Mouse (Mus musculus): ENCODE data around the gene Slc25a36. TPM values are rescaled to one million over a fixed set of nuclear protein-coding genes. Genes with fewer than 3 reads are reported as not detected.

Gene Slc25a36
- polyA plus RNA-seq, 1 experiment from 2014 or later: 69.3 TPM

DNA sequence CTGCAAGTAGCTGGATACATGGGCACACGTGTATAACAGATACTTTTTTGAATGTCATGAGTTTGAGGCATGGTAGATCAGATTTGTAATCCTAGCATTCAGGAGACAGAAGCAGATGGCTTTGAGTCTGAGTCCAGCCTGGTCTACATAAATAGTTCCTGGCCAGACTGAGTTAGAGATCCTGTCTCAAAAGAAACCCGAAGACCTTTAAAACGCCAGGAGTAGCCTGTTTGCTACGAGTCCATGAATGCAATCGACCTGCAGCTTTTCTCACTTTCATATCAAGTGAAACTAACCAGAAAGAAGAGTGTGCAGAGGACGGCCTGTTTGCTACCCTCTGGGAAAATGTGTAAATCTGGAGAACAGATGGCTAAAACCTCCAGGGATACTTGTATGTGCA lies 43.2 kb downstream of the Slc25a36 start:
- Histone ChIP-seq H3K36me3 (ENCODE audit: control insufficient read depth, insufficient read depth, low read length) (no peaks in the 10 kb centered on the region), H3K9me3 (replicated peaks; ENCODE audit: control insufficient read depth, low read length, poor library complexity, severe bottlenecking) (no peaks in the 10 kb centered on the region)
- WGBS: 79% methylated on average over 6 of the region's 6 CpGs

DNA sequence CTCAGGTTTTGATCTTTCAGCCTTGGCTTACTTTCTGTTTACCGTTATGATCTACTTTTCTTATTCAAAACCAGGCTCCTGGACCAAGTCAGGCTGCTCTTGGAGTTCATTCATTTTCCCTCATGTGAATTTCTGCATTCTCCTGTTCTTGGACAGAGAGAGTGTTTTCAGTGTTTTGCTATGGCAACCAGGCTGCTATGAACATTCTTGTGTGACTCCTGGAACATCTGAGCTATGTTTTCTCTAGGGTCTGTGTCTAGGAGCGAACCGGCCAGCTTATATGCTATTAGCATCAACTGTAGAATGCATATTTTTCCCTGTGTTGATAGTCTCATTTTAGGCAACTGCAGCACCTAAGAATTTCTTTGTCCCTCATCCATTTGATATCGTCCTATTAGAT lies 45.1 kb downstream of the Slc25a36 start:
- no peak overlapping the region for H3K9ac ChIP-seq (ENCODE audit: low read depth, low read length)
- peaks cover 4% of the 10 kb centered on the region; the same call in 1 of the 2 replicates for H3K4me1 ChIP-seq (ENCODE audit: control insufficient read depth, insufficient read depth, low read length)
- no peak for ATAC-seq
- H3K9me3 ChIP-seq (replicated peaks; ENCODE audit: control insufficient read depth, low read length, poor library complexity, severe bottlenecking): no peaks in the 10 kb centered on the region
- WGBS: 55% methylated on average over 4 of the region's 4 CpGs
- no peaks in the 10 kb centered on the region for H3K27me3 ChIP-seq (ENCODE audit: control insufficient read depth, insufficient read depth, low read depth, low read length)
- H3K4me3 ChIP-seq (ENCODE audit: low read depth, low read length): no peak overlapping the region
- H3K36me3 ChIP-seq (ENCODE audit: control insufficient read depth, insufficient read depth, low read length): no peaks in the 10 kb centered on the region
- H3K4me2 ChIP-seq (ENCODE audit: low read length): no peak overlapping the region
- no peak overlapping the region for H3K27ac ChIP-seq (ENCODE audit: low read length)

More for the DNA sequence above, 43.2 kb downstream of the Slc25a36 start:
- Histone ChIP-seq H3K9ac (ENCODE audit: low read depth, low read length) (no peak overlapping the region), H3K27me3 (ENCODE audit: control insufficient read depth, insufficient read depth, low read depth, low read length) (no peaks in the 10 kb centered on the region), H3K27ac (ENCODE audit: low read length) (no peak overlapping the region), H3K4me3 (ENCODE audit: low read depth, low read length) (no peak overlapping the region), H3K4me2 (ENCODE audit: low read length) (no peak overlapping the region), H3K4me1 (ENCODE audit: control insufficient read depth, insufficient read depth, low read length) (peaks cover 4% of the 10 kb centered on the region; the same call in 1 of the 2 replicates)
- ATAC-seq: no peak

DNA sequence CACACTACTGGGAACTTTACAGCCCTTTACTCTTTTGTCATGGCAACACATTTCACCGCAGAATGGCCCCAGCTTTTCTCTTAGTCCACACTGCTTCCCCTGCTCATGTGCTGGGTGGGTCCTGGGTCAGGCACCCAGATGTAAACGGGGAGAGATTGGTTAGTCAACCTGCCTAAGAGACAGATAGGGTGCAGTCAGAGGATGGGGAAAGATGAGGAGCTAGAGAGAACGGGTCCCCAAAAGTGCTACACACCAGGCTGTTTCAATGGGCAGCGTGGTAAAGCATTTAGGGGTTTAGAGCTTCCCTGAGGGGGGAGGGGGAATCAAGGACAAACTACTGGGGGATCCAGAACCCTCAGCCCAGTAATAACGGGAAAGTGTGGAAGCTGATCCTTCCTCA lies 45.7 kb downstream of the Slc25a36 start:
- no peaks in the 10 kb centered on the region for H3K27me3 ChIP-seq (ENCODE audit: control insufficient read depth, insufficient read depth, low read depth, low read length)
- no peak overlapping the region for H3K4me3 ChIP-seq (ENCODE audit: low read depth, low read length)
- no peak overlapping the region for H3K27ac ChIP-seq (ENCODE audit: low read length)
- no peaks in the 10 kb centered on the region for H3K9me3 ChIP-seq (replicated peaks; ENCODE audit: control insufficient read depth, low read length, poor library complexity, severe bottlenecking)
- WGBS: 54% methylated on average over 5 of the region's 5 CpGs
- peaks cover 4% of the 10 kb centered on the region; the same call in 1 of the 2 replicates for H3K4me1 ChIP-seq (ENCODE audit: control insufficient read depth, insufficient read depth, low read length)
- ATAC-seq: no peak
- H3K4me2 ChIP-seq (ENCODE audit: low read length): no peak overlapping the region
- H3K36me3 ChIP-seq (ENCODE audit: control insufficient read depth, insufficient read depth, low read length): no peaks in the 10 kb centered on the region
- H3K9ac ChIP-seq (ENCODE audit: low read depth, low read length): no peak overlapping the region

DNA sequence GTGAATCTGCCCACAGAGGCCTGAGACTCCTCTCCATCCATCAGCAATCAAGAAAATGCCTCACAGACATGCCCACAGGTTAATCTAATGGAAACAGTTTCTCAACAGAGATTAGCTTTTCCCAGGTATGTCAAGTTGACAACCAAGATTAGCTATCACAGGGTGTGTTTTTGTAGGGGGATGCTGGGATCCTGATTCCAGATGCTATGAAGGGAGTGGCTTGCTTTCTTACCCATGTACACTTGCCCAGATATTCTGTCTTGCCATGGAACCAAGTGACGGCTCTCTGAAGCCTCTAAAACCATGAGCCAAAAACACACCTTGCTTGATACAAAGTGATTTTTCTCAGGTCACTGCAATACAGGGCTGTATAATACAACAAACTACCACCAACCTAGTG lies 46.8 kb downstream of the Slc25a36 start:
- Histone ChIP-seq H3K4me3 (ENCODE audit: low read depth, low read length) (no peak overlapping the region), H3K9ac (ENCODE audit: low read depth, low read length) (no peak overlapping the region), H3K4me2 (ENCODE audit: low read length) (no peak overlapping the region), H3K27ac (ENCODE audit: low read length) (no peak overlapping the region), H3K36me3 (ENCODE audit: control insufficient read depth, insufficient read depth, low read length) (no peaks in the 10 kb centered on the region), H3K27me3 (ENCODE audit: control insufficient read depth, insufficient read depth, low read depth, low read length) (no peaks in the 10 kb centered on the region), H3K4me1 (ENCODE audit: control insufficient read depth, insufficient read depth, low read length) (peaks cover 4% of the 10 kb centered on the region; the same call in 1 of the 2 replicates), H3K9me3 (replicated peaks; ENCODE audit: control insufficient read depth, low read length, poor library complexity, severe bottlenecking) (no peaks in the 10 kb centered on the region)
- WGBS: 97% methylated on average over 1 of the region's 1 CpGs
- no peak for ATAC-seq

DNA sequence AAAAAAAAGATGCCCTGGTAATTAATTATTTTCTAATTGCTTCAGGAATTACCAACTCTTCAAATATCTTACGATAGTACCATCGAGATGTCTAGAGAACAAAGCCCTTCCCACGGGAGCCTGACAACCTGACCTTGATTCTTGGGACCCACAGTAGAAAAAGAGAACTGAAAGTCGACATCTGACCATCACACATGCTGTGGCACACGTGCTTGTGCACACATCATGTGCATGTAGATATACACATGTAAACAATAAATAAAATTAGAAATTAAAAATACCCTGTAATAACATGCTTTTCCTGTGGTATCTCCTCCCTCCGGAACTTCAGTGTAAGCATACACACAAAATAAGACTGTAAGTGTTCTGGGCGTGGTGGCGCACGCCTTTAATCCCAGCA lies 49.3 kb downstream of the Slc25a36 start:
- ATAC-seq: no peak
- 95% methylated on average over 9 of the region's 9 CpGs for WGBS

DNA sequence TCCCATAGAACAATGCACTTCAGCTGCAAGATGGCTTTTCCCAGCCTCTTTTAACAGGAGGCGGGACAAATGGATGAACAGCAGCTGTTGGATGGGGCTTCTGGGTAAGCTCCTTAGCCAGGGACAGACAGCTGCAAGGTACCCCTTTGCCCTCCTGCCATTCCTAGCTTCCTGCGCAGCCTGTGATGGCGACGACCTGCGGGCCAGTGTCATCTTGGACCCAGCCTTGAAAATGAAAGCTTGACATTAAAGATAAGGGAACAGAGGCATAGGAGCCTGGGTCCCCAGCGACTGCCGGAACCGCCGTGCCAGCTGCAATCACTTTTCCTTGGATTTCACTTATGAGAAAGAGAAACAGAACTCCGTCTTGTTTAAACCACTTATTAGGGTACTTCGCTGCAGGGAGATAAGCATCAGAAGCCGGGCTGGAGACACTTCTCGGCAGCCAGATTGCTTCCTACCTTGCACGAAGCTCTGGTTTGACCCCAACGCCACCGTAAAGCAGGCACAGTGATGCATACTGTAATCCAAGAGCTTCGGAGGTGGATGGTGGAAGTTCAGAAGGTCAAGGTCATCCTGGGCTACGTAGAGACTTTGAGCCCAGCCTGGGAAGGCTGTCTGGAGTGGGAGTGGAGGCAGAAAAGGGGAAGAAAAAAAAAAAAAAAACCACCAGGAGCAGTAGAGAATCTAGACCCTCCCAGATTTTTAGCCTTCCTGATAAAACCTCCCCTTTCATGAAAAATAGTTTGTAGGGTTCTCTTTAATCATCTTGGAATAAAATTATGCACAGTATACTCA lies 54.2 kb downstream of the Slc25a36 start:
- no peaks in the 10 kb centered on the region for H3K36me3 ChIP-seq (ENCODE audit: control insufficient read depth, insufficient read depth, low read length)
- no peak overlapping the region for H3K27ac ChIP-seq (ENCODE audit: low read length)
- no peaks in the 10 kb centered on the region for H3K9me3 ChIP-seq (replicated peaks; ENCODE audit: control insufficient read depth, low read length, poor library complexity, severe bottlenecking)
- H3K4me1 ChIP-seq (ENCODE audit: control insufficient read depth, insufficient read depth, low read length): no peaks in the 10 kb centered on the region
- no peak overlapping the region for H3K4me3 ChIP-seq (ENCODE audit: low read depth, low read length)
- H3K27me3 ChIP-seq (ENCODE audit: control insufficient read depth, insufficient read depth, low read depth, low read length): no peaks in the 10 kb centered on the region
- WGBS: 54% methylated on average over 18 of the region's 18 CpGs
- H3K4me2 ChIP-seq (ENCODE audit: low read length): peak overlapping the region; percentile 10
- no peak overlapping the region for H3K9ac ChIP-seq (ENCODE audit: low read depth, low read length)
- no peak for ATAC-seq

More for the DNA sequence above, 49.3 kb downstream of the Slc25a36 start:
- H3K4me1 ChIP-seq (ENCODE audit: control insufficient read depth, insufficient read depth, low read length): peaks cover 4% of the 10 kb centered on the region; the same call in 1 of the 2 replicates
- no peaks in the 10 kb centered on the region for H3K9me3 ChIP-seq (replicated peaks; ENCODE audit: control insufficient read depth, low read length, poor library complexity, severe bottlenecking)
- no peak overlapping the region for H3K4me3 ChIP-seq (ENCODE audit: low read depth, low read length)
- no peak overlapping the region for H3K27ac ChIP-seq (ENCODE audit: low read length)
- no peaks in the 10 kb centered on the region for H3K36me3 ChIP-seq (ENCODE audit: control insufficient read depth, insufficient read depth, low read length)
- no peaks in the 10 kb centered on the region for H3K27me3 ChIP-seq (ENCODE audit: control insufficient read depth, insufficient read depth, low read depth, low read length)
- H3K4me2 ChIP-seq (ENCODE audit: low read length): no peak overlapping the region
- no peak overlapping the region for H3K9ac ChIP-seq (ENCODE audit: low read depth, low read length)

DNA sequence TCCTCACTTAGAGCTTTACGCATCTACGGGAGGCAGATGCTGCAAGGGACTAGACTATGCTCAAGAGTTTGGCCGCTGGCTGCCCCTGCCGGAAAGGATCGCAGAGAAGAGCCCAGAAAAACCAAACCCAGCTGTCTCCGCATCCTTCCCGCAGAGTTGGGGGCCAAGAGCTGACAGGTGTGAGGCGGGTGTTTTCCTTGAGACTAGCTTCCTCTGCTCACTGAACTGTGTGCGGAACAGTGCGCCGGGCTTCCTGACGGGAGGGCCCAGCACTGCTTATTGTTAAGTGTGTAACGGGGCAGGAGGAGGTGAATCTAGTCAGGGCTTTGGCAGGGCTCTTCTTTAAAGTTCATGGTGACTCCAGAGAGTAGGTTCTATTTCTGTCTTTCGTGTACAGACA lies 55.1 kb downstream of the Slc25a36 start:
- WGBS: 42% methylated on average over 14 of the region's 14 CpGs
- no peak for ATAC-seq
- H3K27ac ChIP-seq (ENCODE audit: low read length): no peak overlapping the region

DNA sequence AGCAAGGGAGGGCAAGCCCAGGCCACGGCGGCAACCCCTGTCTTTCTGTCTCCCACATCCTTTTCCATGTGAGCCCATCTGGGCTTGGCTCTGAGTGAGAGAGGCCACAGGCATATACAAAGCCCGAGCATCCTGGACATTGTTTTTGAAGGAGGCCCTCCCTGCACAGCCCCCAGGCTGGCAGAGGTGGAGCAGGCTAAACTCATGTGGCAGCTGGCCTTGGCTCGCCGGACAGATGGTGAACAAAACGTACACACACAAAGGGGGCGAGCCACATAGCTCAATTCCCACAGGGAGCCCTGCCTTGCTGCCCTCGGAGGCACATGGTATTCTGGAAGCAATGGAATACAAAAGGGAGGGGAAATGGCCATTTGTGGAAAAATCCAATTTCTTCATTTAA lies 59.8 kb downstream of the Slc25a36 start:
- no peaks in the 10 kb centered on the region for H3K9me3 ChIP-seq (replicated peaks; ENCODE audit: control insufficient read depth, low read length, poor library complexity, severe bottlenecking)
- no peak overlapping the region for H3K4me3 ChIP-seq (ENCODE audit: low read depth, low read length)
- WGBS: 10% methylated on average over 8 of the region's 8 CpGs
- H3K27ac ChIP-seq (ENCODE audit: low read length): no peak overlapping the region
- ATAC-seq: peak; percentile 68
- H3K4me2 ChIP-seq (ENCODE audit: low read length): no peak overlapping the region
- 0 out of 2 replicates have a peak overlapping the region, but pooled peaks have one; percentile 14 for H3K9ac ChIP-seq (ENCODE audit: low read depth, low read length)
- peaks cover 4% of the 10 kb centered on the region; the same call in 1 of the 2 replicates for H3K4me1 ChIP-seq (ENCODE audit: control insufficient read depth, insufficient read depth, low read length)
- no peaks in the 10 kb centered on the region for H3K27me3 ChIP-seq (ENCODE audit: control insufficient read depth, insufficient read depth, low read depth, low read length)
- no peaks in the 10 kb centered on the region for H3K36me3 ChIP-seq (ENCODE audit: control insufficient read depth, insufficient read depth, low read length)

More for the DNA sequence above, 55.1 kb downstream of the Slc25a36 start:
- peaks cover 4% of the 10 kb centered on the region; the same call in 1 of the 2 replicates for H3K4me1 ChIP-seq (ENCODE audit: control insufficient read depth, insufficient read depth, low read length)
- no peaks in the 10 kb centered on the region for H3K36me3 ChIP-seq (ENCODE audit: control insufficient read depth, insufficient read depth, low read length)
- no peaks in the 10 kb centered on the region for H3K27me3 ChIP-seq (ENCODE audit: control insufficient read depth, insufficient read depth, low read depth, low read length)
- H3K9ac ChIP-seq (ENCODE audit: low read depth, low read length): no peak overlapping the region
- no peak overlapping the region for H3K4me3 ChIP-seq (ENCODE audit: low read depth, low read length)
- H3K9me3 ChIP-seq (replicated peaks; ENCODE audit: control insufficient read depth, low read length, poor library complexity, severe bottlenecking): no peaks in the 10 kb centered on the region
- H3K4me2 ChIP-seq (ENCODE audit: low read length): no peak overlapping the region

DNA sequence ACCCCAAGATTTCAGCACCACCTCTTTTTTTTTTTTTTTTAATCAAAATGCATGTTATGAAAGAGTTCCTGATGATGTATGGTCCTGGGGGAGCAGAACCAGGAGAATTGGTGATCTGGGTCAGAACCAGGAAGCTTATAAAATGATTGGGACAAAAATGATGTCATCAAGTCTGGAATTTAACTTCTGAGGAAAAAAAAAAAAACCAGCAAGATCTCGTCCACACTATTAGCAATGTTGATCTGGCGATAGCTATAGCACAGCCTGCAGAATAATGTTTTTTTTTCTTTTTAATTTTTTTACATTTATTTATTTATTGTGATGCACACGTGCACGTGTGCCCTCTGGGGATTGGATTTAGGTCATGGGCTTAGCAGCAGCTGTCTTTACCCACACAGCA lies 64.7 kb downstream of the Slc25a36 start:
- Histone ChIP-seq H3K27me3 (ENCODE audit: control insufficient read depth, insufficient read depth, low read depth, low read length) (no peaks in the 10 kb centered on the region), H3K27ac (ENCODE audit: low read length) (no peak overlapping the region), H3K4me2 (ENCODE audit: low read length) (no peak overlapping the region), H3K4me1 (ENCODE audit: control insufficient read depth, insufficient read depth, low read length) (peaks cover 3% of the 10 kb centered on the region; the same call in 1 of the 2 replicates), H3K9ac (ENCODE audit: low read depth, low read length) (no peak overlapping the region), H3K4me3 (ENCODE audit: low read depth, low read length) (no peak overlapping the region), H3K36me3 (ENCODE audit: control insufficient read depth, insufficient read depth, low read length) (no peaks in the 10 kb centered on the region), H3K9me3 (replicated peaks; ENCODE audit: control insufficient read depth, low read length, poor library complexity, severe bottlenecking) (no peaks in the 10 kb centered on the region)
- 84% methylated on average over 4 of the region's 4 CpGs for WGBS
- no peak for ATAC-seq

Measured in midbrain, embryonic 16.5 days (tissue).